Mouse (Mus musculus): Measurements from ENCODE around the gene Rbms1. TPM values are rescaled to one million over a fixed set of nuclear protein-coding genes. Genes with fewer than 3 reads are reported as not detected.

The Rbms1 gene
- total RNA-seq (2023) = 64.5 to 67.5 TPM (median 66.8 TPM) in 4 replicates

DNA sequence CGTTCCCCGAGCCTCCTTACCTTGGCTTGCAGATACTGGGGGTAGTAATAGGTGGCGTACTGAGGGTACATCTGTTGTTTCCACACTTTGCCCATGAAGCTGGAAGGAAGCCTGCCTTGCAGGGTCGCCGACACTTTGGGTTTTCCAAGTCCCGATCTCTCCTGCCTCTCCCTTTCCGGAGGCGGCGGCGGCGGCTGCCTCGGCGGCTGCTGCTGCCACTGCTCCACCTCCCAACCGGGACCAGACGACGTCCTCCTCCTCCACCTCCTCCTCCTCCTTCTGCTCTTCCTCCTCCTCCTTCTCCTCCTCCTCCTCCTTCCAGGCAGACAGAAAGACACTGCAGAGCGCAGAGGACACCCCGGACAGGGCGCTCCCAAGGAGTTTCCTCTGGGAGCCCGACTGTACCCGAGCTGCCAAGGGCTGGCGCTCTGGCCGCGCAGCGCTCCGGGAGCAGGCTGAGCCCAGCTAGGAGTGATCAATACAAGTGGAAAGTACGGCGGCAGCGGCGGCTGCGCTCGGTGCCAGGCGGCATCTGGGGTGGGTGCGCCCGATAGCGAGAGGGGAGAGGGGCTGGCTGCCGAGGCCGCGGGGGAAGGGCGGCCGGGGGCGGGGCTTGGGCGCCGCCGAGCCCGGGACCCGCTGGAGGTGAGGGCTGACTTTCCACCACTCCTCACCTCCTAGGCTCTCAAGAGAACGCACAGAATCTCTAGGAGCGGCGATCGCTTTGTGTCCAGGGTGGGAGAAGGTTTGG, at the start of gene Rbms1:
Gene Rbms1 (minus strand): TSS at position 522 of the 751 bp plus-strand sequence.

GRCm38 (mm10) chr2:60722514-60722913, 240.5 kb downstream of the Rbms1 start, which contains the start of gene Itgb6:
Gene Itgb6, minus strand, starts transcription at chr2:60722643.

Other genes with a start within 250 kb of the Rbms1 start
- gene Itgb6, start 240.5 kb downstream of the Rbms1 start, total RNA-seq (2023) = not detected in 4 replicates

Measured in B cell, adult 62 days (primary cell).